Mouse (Mus musculus): ENCODE results near the gene Clybl. TPM values are rescaled to one million over a fixed set of nuclear protein-coding genes. Genes with fewer than 3 reads are reported as not detected.

Gene Clybl
- total and polyA plus RNA-seq, 2 experiments from 2014 or later, result 8.7 to 21.1 TPM

- Histone ChIP-seq H3K4me1 (ENCODE audit: insufficient read depth, low read length) (no peaks in the 10 kb centered on the region), H3K4me3 (ENCODE audit: low read depth, low read length) (no peak overlapping the region), H3K9ac (replicated peaks; ENCODE audit: low read length, poor library complexity, severe bottlenecking) (no peak overlapping the region), H3K36me3 (ENCODE audit: insufficient read depth, low read length) (no peaks in the 10 kb centered on the region), H3K4me2 (ENCODE audit: low read depth, low read length, poor library complexity, severe bottlenecking) (no peak overlapping the region), H3K27me3 (ENCODE audit: insufficient read depth, low read length) (no peaks in the 10 kb centered on the region), H3K9me3 (ENCODE audit: low read length) (no peaks in the 10 kb centered on the region), H3K27ac (ENCODE audit: low read depth, low read length) (no peak overlapping the region)
- ATAC-seq (ENCODE audit: low FRiP score) (no peak), DNase-seq (ENCODE audit: low spot score) (no peak)
- no peak for TF ChIP-seq CTCF (IDR thresholded peaks at IDR 0.05)
- 91% methylated on average over 1 of the region's 1 CpGs for whole genome bisulfite sequencing
These were observed 62.4 kb downstream of the Clybl start for GRCm38 (mm10) chr14:122243874-122244273.

GRCm38 (mm10) chr14:122246919-122247859 is 65.7 kb downstream of the Clybl start:
- no peak overlapping the region for H3K4me2 ChIP-seq (ENCODE audit: low read depth, low read length, poor library complexity, severe bottlenecking)
- no peaks in the 10 kb centered on the region for H3K27me3 ChIP-seq (ENCODE audit: insufficient read depth, low read length)
- DNase-seq (ENCODE audit: low spot score) (no peak), ATAC-seq (ENCODE audit: low FRiP score) (no peak)
- no peaks in the 10 kb centered on the region for H3K4me1 ChIP-seq (ENCODE audit: insufficient read depth, low read length)
- H3K36me3 ChIP-seq (ENCODE audit: insufficient read depth, low read length), result no peaks in the 10 kb centered on the region
- no peaks in the 10 kb centered on the region for H3K9me3 ChIP-seq (ENCODE audit: low read length)
- no peak overlapping the region for H3K9ac ChIP-seq (replicated peaks; ENCODE audit: low read length, poor library complexity, severe bottlenecking)
- H3K4me3 ChIP-seq (ENCODE audit: low read depth, low read length), result no peak overlapping the region
- WGBS, result 84% methylated on average over 18 of the region's 18 CpGs
- no peak overlapping the region for H3K27ac ChIP-seq (ENCODE audit: low read depth, low read length)
- TF ChIP-seq CTCF (IDR thresholded peaks at IDR 0.05), result no peak

- no peak overlapping the region for H3K4me3 ChIP-seq (ENCODE audit: low read depth, low read length)
- DNase-seq (ENCODE audit: low spot score), result no peak
- no peaks in the 10 kb centered on the region for H3K27me3 ChIP-seq (ENCODE audit: insufficient read depth, low read length)
- 93% methylated on average over 3 of the region's 3 CpGs for WGBS
- no peaks in the 10 kb centered on the region for H3K9me3 ChIP-seq (ENCODE audit: low read length)
- no peaks in the 10 kb centered on the region for H3K4me1 ChIP-seq (ENCODE audit: insufficient read depth, low read length)
- no peak for ATAC-seq (ENCODE audit: low FRiP score)
- no peak overlapping the region for H3K27ac ChIP-seq (ENCODE audit: low read depth, low read length)
- peak; percentile 37 for TF ChIP-seq CTCF (IDR thresholded peaks at IDR 0.05)
- H3K36me3 ChIP-seq (ENCODE audit: insufficient read depth, low read length), result no peaks in the 10 kb centered on the region
- H3K4me2 ChIP-seq (ENCODE audit: low read depth, low read length, poor library complexity, severe bottlenecking), result no peak overlapping the region
- H3K9ac ChIP-seq (replicated peaks; ENCODE audit: low read length, poor library complexity, severe bottlenecking), result no peak overlapping the region
These were observed 67.6 kb downstream of the Clybl start for GRCm38 (mm10) chr14:122249123-122249522.

- no peak overlapping the region for H3K27ac ChIP-seq (ENCODE audit: low read depth, low read length)
- no peak for DNase-seq (ENCODE audit: low spot score)
- no peaks in the 10 kb centered on the region for H3K4me1 ChIP-seq (ENCODE audit: insufficient read depth, low read length)
- no peak for TF ChIP-seq CTCF (IDR thresholded peaks at IDR 0.05)
- H3K9ac ChIP-seq (replicated peaks; ENCODE audit: low read length, poor library complexity, severe bottlenecking), result no peak overlapping the region
- no peak for ATAC-seq (ENCODE audit: low FRiP score)
- peaks cover 12% of the 10 kb centered on the region; the same call in 1 of the 2 replicates for H3K27me3 ChIP-seq (ENCODE audit: insufficient read depth, low read length)
- no peak overlapping the region for H3K4me3 ChIP-seq (ENCODE audit: low read depth, low read length)
- H3K4me2 ChIP-seq (ENCODE audit: low read depth, low read length, poor library complexity, severe bottlenecking), result no peak overlapping the region
- H3K36me3 ChIP-seq (ENCODE audit: insufficient read depth, low read length), result no peaks in the 10 kb centered on the region
- H3K9me3 ChIP-seq (ENCODE audit: low read length), result no peaks in the 10 kb centered on the region
These were observed 69.8 kb downstream of the Clybl start for GRCm38 (mm10) chr14:122251346-122251745.

- ATAC-seq (ENCODE audit: low FRiP score) (no peak), DNase-seq (ENCODE audit: low spot score) (no peak)
- H3K9me3 ChIP-seq (ENCODE audit: low read length), result no peaks in the 10 kb centered on the region
- peaks cover 32% of the 10 kb centered on the region for H3K27me3 ChIP-seq (ENCODE audit: insufficient read depth, low read length)
- no peak for TF ChIP-seq CTCF (IDR thresholded peaks at IDR 0.05)
- 13% methylated on average over 21 of the region's 21 CpGs for WGBS
- H3K4me3 ChIP-seq (ENCODE audit: low read depth, low read length), result no peak overlapping the region
- H3K27ac ChIP-seq (ENCODE audit: low read depth, low read length), result no peak overlapping the region
- H3K36me3 ChIP-seq (ENCODE audit: insufficient read depth, low read length), result no peaks in the 10 kb centered on the region
- H3K4me1 ChIP-seq (ENCODE audit: insufficient read depth, low read length), result no peaks in the 10 kb centered on the region
- H3K4me2 ChIP-seq (ENCODE audit: low read depth, low read length, poor library complexity, severe bottlenecking), result peak overlapping the region; percentile 15; the same call in 1 of the 2 replicates
- no peak overlapping the region for H3K9ac ChIP-seq (replicated peaks; ENCODE audit: low read length, poor library complexity, severe bottlenecking)
These were observed 74.2 kb downstream of the Clybl start for GRCm38 (mm10) chr14:122255562-122256260.

- DNase-seq (ENCODE audit: low spot score) (peak; percentile 56), ATAC-seq (ENCODE audit: low FRiP score) (no peak)
- 25% methylated on average over 8 of the region's 8 CpGs for WGBS
- Histone ChIP-seq H3K27ac (ENCODE audit: low read depth, low read length) (no peak overlapping the region), H3K4me2 (ENCODE audit: low read depth, low read length, poor library complexity, severe bottlenecking) (no peak overlapping the region), H3K9me3 (ENCODE audit: low read length) (no peaks in the 10 kb centered on the region), H3K4me1 (ENCODE audit: insufficient read depth, low read length) (no peaks in the 10 kb centered on the region), H3K4me3 (ENCODE audit: low read depth, low read length) (no peak overlapping the region), H3K9ac (replicated peaks; ENCODE audit: low read length, poor library complexity, severe bottlenecking) (no peak overlapping the region), H3K27me3 (ENCODE audit: insufficient read depth, low read length) (peaks cover 32% of the 10 kb centered on the region), H3K36me3 (ENCODE audit: insufficient read depth, low read length) (no peaks in the 10 kb centered on the region)
- TF ChIP-seq CTCF (IDR thresholded peaks at IDR 0.05), result no peak
These were observed 74.7 kb downstream of the Clybl start for GRCm38 (mm10) chr14:122256261-122256634.

All from midbrain, postnatal 0 days (tissue).